Mouse (Mus musculus): ENCODE results near the gene Rcan2.

- TF ChIP-seq CTCF (IDR thresholded peaks at IDR 0.05; ENCODE audit: borderline replicate concordance, extremely low read depth, insufficient read depth, insufficient read length) = no peak
- no peak for TF ChIP-seq POLR2A (IDR thresholded peaks at IDR 0.05; ENCODE audit: borderline replicate concordance, extremely low read depth, insufficient read depth, insufficient read length, poor library complexity, severe bottlenecking)
Measured at GRCm38 (mm10) chr17:43832401-43833124, 31.4 kb downstream of the Rcan2 start.
